Mouse (Mus musculus) liver, embryonic 13.5 days (tissue): ENCODE results near the gene Nepn. TPM values are rescaled to one million over a fixed set of nuclear protein-coding genes. Genes with fewer than 3 reads are reported as not detected.

Source experiments
- ATAC-seq: fragments of 200-750 bp; cut with Nextera tagmentation; 2 replicates; pipeline ENCODE4 v1.8.0; 2017; ENCODE audit warnings: low read depth, mild to moderate bottlenecking, moderate number of reproducible peaks, moderate library complexity
- DNase-seq: peaks from one replicate; pipeline ENCODE4 v3.0.0; 2022
- H3K27ac ChIP-seq: fragments of 300-500 bp; sonication (generic); 2 replicates; pipeline ENCODE4 v1.5.1; 2015; ENCODE audit warnings: moderate library complexity, mild to moderate bottlenecking, inconsistent platforms
- H3K27me3 ChIP-seq: fragments of 300-500 bp; sonication (generic); 2 replicates; pipeline ENCODE4 v1.6.1; 2015; ENCODE audit warnings: mild to moderate bottlenecking, inconsistent platforms
- H3K36me3 ChIP-seq: fragments of 300-500 bp; sonication (generic); 2 replicates; pipeline ENCODE4 v1.6.1; 2015; ENCODE audit warnings: mild to moderate bottlenecking, inconsistent platforms
- H3K4me1 ChIP-seq: fragments of 300-500 bp; sonication (generic); replicated peaks from 2 replicates; pipeline ENCODE4 v1.6.1; 2015; ENCODE audit warnings: inconsistent platforms
- H3K4me2 ChIP-seq: fragments of 300-500 bp; sonication (generic); 2 replicates; pipeline ENCODE4 v1.6.1; 2015; ENCODE audit warnings: inconsistent platforms, mild to moderate bottlenecking, moderate library complexity
- H3K4me3 ChIP-seq: fragments of 300-500 bp; sonication (generic); replicated peaks from 2 replicates; pipeline ENCODE4 v1.5.1; 2015; ENCODE audit warnings: mild to moderate bottlenecking, inconsistent platforms
- H3K9ac ChIP-seq: fragments of 300-500 bp; sonication (generic); 2 replicates; pipeline ENCODE4 v1.6.1; 2015; ENCODE audit warnings: mild to moderate bottlenecking, inconsistent platforms
- H3K9me3 ChIP-seq: fragments of 300-500 bp; sonication (generic); replicated peaks from 2 replicates; pipeline ENCODE4 v1.6.1; 2016; ENCODE audit warnings: inconsistent platforms
- WGBS: fragments of 180-500 bp; shearing (Covaris S2); methylation state at CpG from one replicate; pipeline ENCODE4 v1.1.7; 2015; ENCODE audit not compliant: insufficient replicate concordance; 5-methylcytosine and 5-hydroxymethylcytosine counted together
- polyA plus RNA-seq: library from polyadenylated mRNA; unstranded; fragments of >200 nt; fragmentation: Nextera tagmentation; extraction: Ambion mirVana; gene quantifications from 2 replicates; pipeline ENCODE4 v1.2.1, GENCODE M21; 2015

The Nepn gene
- polyA plus RNA-seq, 1 experiment from 2014 or later = not detected

GRCm38 (mm10) chr10:52427634-52428415 lies 39.1 kb downstream of the Nepn start:
- Histone ChIP-seq H3K4me1 (peaks cover 15% of the 10 kb centered on the region; the same call in 1 of the 2 replicates), H3K4me3 (no peak overlapping the region), H3K27me3 (no peaks in the 10 kb centered on the region), H3K9ac (no peak overlapping the region), H3K9me3 (no peaks in the 10 kb centered on the region), H3K4me2 (no peak overlapping the region), H3K27ac (no peak overlapping the region), H3K36me3 (peaks cover 29% of the 10 kb centered on the region)
- WGBS = 58% methylated on average over 2 of the region's 2 CpGs
- ATAC-seq (no peak), DNase-seq (no peak)

GRCm38 (mm10) chr10:52430953-52431352 lies 42.2 kb downstream of the Nepn start:
- Histone ChIP-seq H3K36me3 (peaks cover 56% of the 10 kb centered on the region), H3K9me3 (no peaks in the 10 kb centered on the region), H3K27ac (no peak overlapping the region), H3K4me2 (no peak overlapping the region), H3K4me3 (no peak overlapping the region), H3K27me3 (no peaks in the 10 kb centered on the region), H3K4me1 (peaks cover 11% of the 10 kb centered on the region; the same call in 1 of the 2 replicates), H3K9ac (no peak overlapping the region)
- WGBS = 71% methylated on average over 1 of the region's 1 CpGs
- DNase-seq = no peak
- no peak for ATAC-seq

GRCm38 (mm10) chr10:52434836-52435235 lies 46.1 kb downstream of the Nepn start:
- H3K9me3 ChIP-seq = no peaks in the 10 kb centered on the region
- H3K4me3 ChIP-seq = no peak overlapping the region
- no peaks in the 10 kb centered on the region for H3K27me3 ChIP-seq
- DNase-seq (no peak), ATAC-seq (no peak)
- no peaks in the 10 kb centered on the region for H3K4me1 ChIP-seq
- no peak overlapping the region for H3K4me2 ChIP-seq
- 87% methylated on average over 8 of the region's 8 CpGs for WGBS
- peaks cover 81% of the 10 kb centered on the region for H3K36me3 ChIP-seq
- no peak overlapping the region for H3K9ac ChIP-seq
- no peak overlapping the region for H3K27ac ChIP-seq

Other genes starting within 250 kb of the Nepn start
- 0.03 and 0.05 TPM in 2 replicates for gene Ros1, start 193.7 kb upstream of the Nepn start, polyA plus RNA-seq
- gene Dcbld1, start 155.4 kb upstream of the Nepn start, polyA plus RNA-seq = 4.8 and 5.7 TPM in 2 replicates
- not detected in 2 replicates for gene Gm26741, start 30.2 kb upstream of the Nepn start, polyA plus RNA-seq
- 4.5 and 6.0 TPM in 2 replicates for gene Gopc, start 6.8 kb upstream of the Nepn start, polyA plus RNA-seq
- gene Nus1, start 28.6 kb downstream of the Nepn start, polyA plus RNA-seq = 6.6 and 7.3 TPM in 2 replicates